Mouse (Mus musculus): ENCODE results near the gene Gabra2.

GRCm38 (mm10) chr5:70995617-70996325, 99.9 kb downstream of the Gabra2 start:
- no peak for TF ChIP-seq CTCF (IDR thresholded peaks at IDR 0.05)
- no peak for TF ChIP-seq POLR2A (IDR thresholded peaks at IDR 0.05; ENCODE audit: insufficient read depth, low read depth, low read length)
